ENCODE assay signal across 11 mouse cellular contexts in the genomic region with DNA sequence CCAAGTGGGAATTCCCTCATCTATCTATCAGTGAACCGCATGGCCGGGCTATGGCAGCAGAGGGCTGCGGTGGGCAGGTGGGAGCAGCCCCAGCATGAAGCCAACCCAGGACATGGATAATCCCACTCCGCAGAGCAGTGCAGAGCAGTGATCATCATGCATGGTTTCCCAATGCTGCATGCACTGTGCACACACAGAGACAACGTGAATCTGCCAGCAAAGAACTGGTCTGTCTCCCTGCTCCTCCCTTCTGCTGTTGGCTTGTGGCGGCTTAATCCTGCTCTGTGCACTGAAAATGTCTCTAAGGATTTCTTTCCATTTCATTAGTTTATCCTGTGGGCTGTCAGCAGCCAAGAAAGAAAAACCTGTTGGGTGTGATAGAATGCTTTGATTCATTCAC.
DNase-seq lines count a peak whose midpoint lies in the region; ATAC-seq and TF ChIP-seq lines count a peak whose summit lies in the region.
"Had no signal": no experiment of that assay in that cellular context is flagged by ENCODE, and none has a peak within 500 bp of the region (broad histone marks: within the 10 kb centered on the region; RNA-seq: fewer than 3 reads in every experiment).

No protein-coding gene starts in this region.

- peak; percentile 61 for ATAC-seq in forebrain, embryonic 15.5 days (replicated peaks)
- peak; percentile 62 for ATAC-seq in midbrain, embryonic 15.5 days (replicated peaks)
- ATAC-seq: intestine, embryonic 16.5 days had no signal

- H3K9me3 ChIP-seq in forebrain, embryonic 15.5 days: no peaks in the 10 kb centered on the region
- no peaks in the 10 kb centered on the region for H3K9me3 ChIP-seq in midbrain, embryonic 15.5 days

- H3K4me2 ChIP-seq in forebrain, embryonic 15.5 days (replicated peaks): no peak overlapping the region
- H3K4me2 ChIP-seq in midbrain, embryonic 15.5 days: no peak overlapping the region
- H3K4me2 ChIP-seq: lung, embryonic 14.5 days had no signal

- TF ChIP-seq POLR2A in brain, embryonic 14.5 days (IDR thresholded peaks at IDR 0.05; ENCODE audit: borderline replicate concordance, extremely low read depth, insufficient read depth, insufficient read length, poor library complexity, severe bottlenecking): no peak

- H3K9ac ChIP-seq in forebrain, embryonic 15.5 days (replicated peaks): no peak overlapping the region
- no peak overlapping the region for H3K9ac ChIP-seq in midbrain, embryonic 15.5 days
- H3K9ac ChIP-seq: lung, embryonic 14.5 days had no signal

- H3K27me3 ChIP-seq in forebrain, embryonic 15.5 days: no peaks in the 10 kb centered on the region
- H3K27me3 ChIP-seq in midbrain, embryonic 15.5 days (replicated peaks): no peaks in the 10 kb centered on the region

- no peaks in the 10 kb centered on the region for H3K36me3 ChIP-seq in forebrain, embryonic 15.5 days
- no peaks in the 10 kb centered on the region for H3K36me3 ChIP-seq in midbrain, embryonic 15.5 days (replicated peaks)

- DNase-seq in brain, embryonic 14.5 days (ENCODE audit: low read depth): peak; percentile 78
- peak; percentile 69 for DNase-seq in cerebellum, adult 9-10 months
- DNase-seq in right cerebral cortex, postnatal 25 days: no peak
- DNase-seq in MN1 (ENCODE audit: low spot score): no peak
- DNase-seq in layer of hippocampus, adult 18-20 months (ENCODE audit: low spot score in 2 of 2): no peak
- DNase-seq: adrenal gland, postnatal 36 days; lung, embryonic 14.5 days had no signal

- no peak overlapping the region for H3K4me3 ChIP-seq in forebrain, embryonic 15.5 days
- no peak overlapping the region for H3K4me3 ChIP-seq in midbrain, embryonic 15.5 days
- H3K4me3 ChIP-seq: myocyte had no signal

- WGBS in forebrain, embryonic 15.5 days: 41% methylated on average over 6 of the region's 6 CpGs
- 18% methylated on average over 6 of the region's 6 CpGs for WGBS in midbrain, embryonic 15.5 days

- H3K27ac ChIP-seq in forebrain, embryonic 15.5 days (replicated peaks): peak overlapping the region; percentile 47
- peak overlapping the region; percentile 66 for H3K27ac ChIP-seq in midbrain, embryonic 15.5 days

- H3K4me1 ChIP-seq in forebrain, embryonic 15.5 days: peaks cover 57% of the 10 kb centered on the region
- peaks cover 45% of the 10 kb centered on the region for H3K4me1 ChIP-seq in midbrain, embryonic 15.5 days

- TF ChIP-seq CTCF in brain, embryonic 14.5 days (IDR thresholded peaks at IDR 0.05; ENCODE audit: borderline replicate concordance, extremely low read depth, insufficient read depth, insufficient read length): no peak

Comparison
In these comparisons a context has a peak if more than half of its experiments do, and no peak if none do; other contexts are left out.
1. DNase-seq: peak in brain, embryonic 14.5 days (single experiment) and cerebellum, adult 9-10 months (single experiment); none in right cerebral cortex, postnatal 25 days (single experiment), MN1 (single experiment) and layer of hippocampus, adult 18-20 months (0 of 2).